Mouse (Mus musculus) neural tube, embryonic 12.5 days (tissue): Measurements from ENCODE around the gene Gm49396. TPM values are rescaled to one million over a fixed set of nuclear protein-coding genes. Genes with fewer than 3 reads are reported as not detected.

Experiments used
- ATAC-seq: fragments of 200-750 bp; cut with Nextera tagmentation; 2 replicates; pipeline ENCODE4 v1.8.0; 2017; ENCODE audit warnings: low read depth, mild to moderate bottlenecking, moderate TSS enrichment, moderate library complexity; ENCODE audit not compliant: low FRiP score
- H3K27ac ChIP-seq: fragments of 300-500 bp; sonication (generic); 2 replicates; pipeline ENCODE4 v1.5.1; 2016
- H3K27me3 ChIP-seq: fragments of 300-500 bp; sonication (generic); replicated peaks from 2 replicates; pipeline ENCODE4 v1.6.1; 2016; ENCODE audit warnings: mild to moderate bottlenecking
- H3K36me3 ChIP-seq: fragments of 300-500 bp; sonication (generic); 2 replicates; pipeline ENCODE4 v1.6.1; 2016; ENCODE audit warnings: mild to moderate bottlenecking
- H3K4me1 ChIP-seq: fragments of 300-500 bp; sonication (generic); 2 replicates; pipeline ENCODE4 v1.6.1; 2016
- H3K4me2 ChIP-seq: fragments of 300-500 bp; sonication (generic); replicated peaks from 2 replicates; pipeline ENCODE4 v1.6.1; 2016; ENCODE audit warnings: mild to moderate bottlenecking
- H3K4me3 ChIP-seq: fragments of 300-500 bp; sonication (generic); 2 replicates; pipeline ENCODE4 v1.5.1; 2016
- H3K9ac ChIP-seq: fragments of 300-500 bp; sonication (generic); 2 replicates; pipeline ENCODE4 v1.6.1; 2016; ENCODE audit warnings: mild to moderate bottlenecking
- H3K9me3 ChIP-seq: fragments of 300-500 bp; sonication (generic); 2 replicates; pipeline ENCODE4 v1.6.1; 2016; ENCODE audit warnings: mild to moderate bottlenecking
- WGBS: fragments of 180-500 bp; shearing (Covaris S2); methylation state at CpG from one replicate; pipeline ENCODE4 v1.1.7; 2016; 5-methylcytosine and 5-hydroxymethylcytosine counted together
- microRNA-seq: library from miRNA; unstranded; fragments of <30 nt; microRNA quantifications from one replicate; pipeline ENCODE4, GENCODE M21; 2017
- polyA plus RNA-seq: library from polyadenylated mRNA; unstranded; fragments of >200 nt; fragmentation: Nextera tagmentation; extraction: Ambion mirVana; gene quantifications from 2 replicates; pipeline ENCODE4 v1.2.1, GENCODE M21; 2016

Gene Gm49396
- polyA plus RNA-seq, 1 experiment from 2014 or later = 16.2 TPM

DNA sequence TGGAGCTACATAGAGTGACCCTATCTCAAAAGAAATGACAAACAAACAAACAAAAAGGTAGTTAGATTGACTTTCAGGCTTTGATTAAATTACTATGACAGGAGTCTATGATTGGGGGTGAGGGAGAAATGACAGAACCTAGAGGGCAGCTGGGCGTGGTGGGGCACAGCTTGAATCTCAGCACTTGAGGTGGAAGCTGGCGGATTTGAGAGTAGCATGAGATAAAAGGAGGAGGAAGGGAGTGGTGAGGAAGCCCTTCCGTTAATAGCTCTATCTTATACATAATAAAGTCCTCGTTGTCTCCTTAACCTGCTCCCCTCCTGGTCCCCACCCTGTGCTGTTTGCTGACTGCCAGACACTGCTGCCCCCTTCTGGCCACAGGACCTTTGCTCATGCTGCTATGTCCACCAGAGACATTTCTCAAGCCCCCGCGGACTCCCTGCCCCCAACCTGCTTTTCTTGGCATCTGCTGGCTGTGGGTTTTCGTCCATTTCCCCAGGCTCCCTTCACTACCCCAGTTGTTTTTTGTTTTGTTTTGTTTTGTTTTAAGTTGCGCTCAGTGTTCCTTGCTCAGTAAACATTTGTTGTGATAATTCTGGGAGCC is 44.7 kb downstream of the Gm49396 start:
- 35% methylated on average over 8 of the region's 8 CpGs for WGBS
- H3K36me3 ChIP-seq = no peaks in the 10 kb centered on the region
- no peak overlapping the region for H3K4me3 ChIP-seq
- ATAC-seq = no peak
- H3K9ac ChIP-seq = no peak overlapping the region
- no peak overlapping the region for H3K27ac ChIP-seq
- H3K4me1 ChIP-seq = peaks cover 5% of the 10 kb centered on the region; the same call in 1 of the 2 replicates
- H3K27me3 ChIP-seq = no peaks in the 10 kb centered on the region
- H3K4me2 ChIP-seq = no peak overlapping the region
- no peaks in the 10 kb centered on the region for H3K9me3 ChIP-seq

DNA sequence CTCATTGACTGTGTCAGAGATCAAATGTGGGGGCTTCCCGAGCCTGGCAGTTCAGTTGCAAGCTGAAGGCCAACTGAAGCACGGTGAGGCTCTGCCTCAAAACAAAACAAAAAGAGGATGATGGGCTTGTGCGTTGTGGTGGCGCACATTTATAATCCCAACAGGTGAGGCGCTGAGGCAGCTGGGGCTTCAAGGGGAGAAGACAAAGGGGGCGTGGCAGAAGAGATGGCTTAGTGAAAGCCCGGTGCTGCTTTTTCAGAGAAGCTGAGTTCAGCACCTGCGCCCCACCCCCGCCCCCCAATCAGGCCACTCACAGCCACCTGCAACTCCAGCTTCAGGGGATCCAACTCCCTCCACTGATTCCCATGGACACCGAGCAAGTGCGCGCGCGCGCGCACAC is 45.3 kb downstream of the Gm49396 start:
- H3K4me1 ChIP-seq = peaks cover 6% of the 10 kb centered on the region; the same call in 1 of the 2 replicates
- no peak overlapping the region for H3K4me3 ChIP-seq
- no peaks in the 10 kb centered on the region for H3K36me3 ChIP-seq
- H3K9ac ChIP-seq = no peak overlapping the region
- no peaks in the 10 kb centered on the region for H3K27me3 ChIP-seq
- H3K4me2 ChIP-seq = no peak overlapping the region
- H3K27ac ChIP-seq = no peak overlapping the region
- no peak for ATAC-seq
- WGBS = 61% methylated on average over 14 of the region's 16 CpGs
- no peaks in the 10 kb centered on the region for H3K9me3 ChIP-seq

DNA sequence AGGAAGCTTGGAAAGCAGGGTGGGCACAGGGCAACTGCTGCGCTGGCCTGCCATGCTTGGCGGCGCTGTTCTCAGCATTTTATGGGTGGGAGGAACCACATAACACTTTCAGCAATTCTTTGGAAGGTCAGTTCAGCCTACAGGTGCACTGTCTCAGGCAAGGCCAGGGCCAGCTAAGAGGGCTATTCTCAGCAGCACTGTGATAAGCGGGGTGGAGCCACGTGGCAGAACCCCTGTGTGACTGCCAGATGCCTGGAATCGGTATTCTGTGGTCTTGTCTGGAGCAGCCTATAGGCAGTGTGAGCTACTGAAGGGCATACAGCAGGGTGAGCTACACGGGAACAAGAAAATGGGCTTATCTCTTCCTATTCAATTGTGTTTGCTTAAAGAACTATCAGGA is 46.9 kb downstream of the Gm49396 start:
- WGBS = 63% methylated on average over 7 of the region's 7 CpGs
- no peak overlapping the region for H3K4me3 ChIP-seq

DNA sequence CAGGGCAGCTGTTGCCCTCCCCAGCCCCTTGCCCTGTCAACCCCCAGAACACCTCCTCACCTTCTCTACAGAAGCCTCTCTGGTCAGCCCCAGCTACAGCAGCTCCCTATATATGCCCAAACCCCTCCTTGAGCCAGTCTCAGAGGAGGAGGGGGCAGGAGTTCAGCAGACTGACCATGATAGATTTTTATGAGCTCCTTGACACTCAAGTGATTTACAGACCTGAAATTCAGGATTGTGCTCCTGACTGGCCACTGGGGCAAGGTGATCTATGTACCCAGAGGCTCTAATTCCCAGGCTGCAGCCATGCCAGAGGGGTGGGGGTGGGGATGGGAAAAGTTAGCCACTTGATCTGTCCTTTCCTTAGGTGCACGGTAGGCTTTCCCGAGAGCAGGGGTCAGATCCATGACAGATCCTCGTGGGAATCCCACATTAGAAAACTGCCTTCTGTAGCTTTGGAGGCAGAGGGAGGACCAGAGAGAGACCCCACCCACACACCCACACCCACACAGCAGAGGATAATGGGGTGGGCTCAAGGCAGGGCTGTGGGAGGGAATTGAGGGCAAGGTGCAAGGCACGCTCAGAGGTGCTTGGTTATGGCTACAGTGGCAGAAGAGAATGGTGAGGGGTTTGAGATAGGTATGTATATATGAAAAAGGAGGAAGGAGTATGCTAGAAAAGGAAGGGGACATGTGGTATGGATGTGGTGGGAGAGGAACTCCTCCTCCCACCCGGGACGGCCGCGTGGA is 49.7 kb downstream of the Gm49396 start, which contains the start of gene Upk1a:
Gene Upk1a (minus strand): TSS at position 194 of the 749 bp plus-strand sequence.
- Histone ChIP-seq H3K4me2 (no peak within 1 kb of the TSS), H3K9me3 (no peaks in the 10 kb centered on the region), H3K36me3 (peaks cover 29% of the 10 kb centered on the region), H3K4me3 (no peak within 1 kb of the TSS), H3K27me3 (no peaks in the 10 kb centered on the region), H3K27ac (no peak within 1 kb of the TSS), H3K4me1 (peaks cover 6% of the 10 kb centered on the region; the same call in 1 of the 2 replicates), H3K9ac (no peak within 1 kb of the TSS)
- no peak for ATAC-seq
- 67% methylated on average over 8 of the region's 8 CpGs for WGBS

More for the DNA sequence above, 46.9 kb downstream of the Gm49396 start:
- ATAC-seq = no peak
- Histone ChIP-seq H3K27me3 (no peaks in the 10 kb centered on the region), H3K9me3 (no peaks in the 10 kb centered on the region), H3K9ac (no peak overlapping the region), H3K27ac (no peak overlapping the region), H3K4me1 (peaks cover 6% of the 10 kb centered on the region; the same call in 1 of the 2 replicates), H3K4me2 (no peak overlapping the region), H3K36me3 (peaks cover 2% of the 10 kb centered on the region; the same call in 1 of the 2 replicates)

DNA sequence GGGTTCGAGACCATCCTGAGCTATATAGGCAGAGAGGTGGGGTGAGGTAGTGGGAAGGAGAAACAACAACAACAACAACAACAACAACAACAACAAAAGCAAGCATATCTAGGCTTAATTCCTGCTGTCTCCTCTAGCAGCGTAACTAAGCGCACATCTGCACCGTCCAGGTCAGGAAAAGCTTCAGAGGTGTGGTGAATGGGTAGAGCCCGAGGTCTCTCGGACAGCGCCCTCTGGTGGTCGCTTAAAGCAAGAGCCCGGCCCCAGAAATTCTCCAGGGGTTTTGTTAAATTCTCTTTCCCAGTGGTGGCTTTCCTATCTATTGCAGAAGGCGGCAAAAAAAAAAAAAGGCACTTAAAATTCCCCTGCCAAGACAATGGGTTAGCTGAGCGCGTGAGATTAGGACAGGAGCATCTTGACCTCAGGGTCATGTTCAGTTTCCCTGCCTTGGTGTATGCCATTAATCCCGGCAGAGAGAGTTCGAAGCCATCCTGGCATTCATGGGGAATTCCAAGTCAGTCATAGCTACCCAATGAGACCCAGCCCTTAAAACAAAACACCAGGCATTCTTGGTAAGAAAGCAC is 50.5 kb downstream of the Gm49396 start:
- H3K27ac ChIP-seq = no peak overlapping the region
- WGBS = 26% methylated on average over 14 of the region's 14 CpGs
- ATAC-seq = no peak
- no peaks in the 10 kb centered on the region for H3K27me3 ChIP-seq
- H3K9ac ChIP-seq = no peak overlapping the region
- peaks cover 35% of the 10 kb centered on the region for H3K36me3 ChIP-seq
- H3K4me2 ChIP-seq = no peak overlapping the region
- H3K4me1 ChIP-seq = peaks cover 6% of the 10 kb centered on the region; the same call in 1 of the 2 replicates
- no peak overlapping the region for H3K4me3 ChIP-seq
- H3K9me3 ChIP-seq = no peaks in the 10 kb centered on the region

DNA sequence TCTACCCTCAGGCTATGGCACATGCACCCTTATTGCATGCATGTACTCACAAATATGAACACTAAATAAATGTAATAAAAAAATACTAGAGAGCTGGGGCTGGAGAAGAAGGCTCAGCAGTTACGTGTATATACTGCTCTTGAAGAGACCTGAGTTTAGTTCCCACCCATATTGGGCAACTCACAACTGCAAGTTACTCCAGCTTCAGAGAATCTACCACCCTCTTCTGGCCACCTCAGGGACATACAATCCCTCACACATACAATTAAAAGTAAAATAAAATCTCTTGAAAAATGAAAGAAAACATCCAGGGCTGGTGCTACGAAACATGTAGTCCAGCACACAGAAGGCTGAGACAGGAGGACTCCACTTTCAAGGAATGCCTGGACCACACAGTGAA is 51.3 kb downstream of the Gm49396 start:
- ATAC-seq = no peak
- Histone ChIP-seq H3K4me1 (peaks cover 6% of the 10 kb centered on the region; the same call in 1 of the 2 replicates), H3K9ac (no peak overlapping the region), H3K9me3 (no peaks in the 10 kb centered on the region), H3K36me3 (peaks cover 44% of the 10 kb centered on the region), H3K27me3 (no peaks in the 10 kb centered on the region), H3K4me3 (no peak overlapping the region), H3K4me2 (no peak overlapping the region), H3K27ac (no peak overlapping the region)
- 81% methylated on average over 2 of the region's 2 CpGs for WGBS

DNA sequence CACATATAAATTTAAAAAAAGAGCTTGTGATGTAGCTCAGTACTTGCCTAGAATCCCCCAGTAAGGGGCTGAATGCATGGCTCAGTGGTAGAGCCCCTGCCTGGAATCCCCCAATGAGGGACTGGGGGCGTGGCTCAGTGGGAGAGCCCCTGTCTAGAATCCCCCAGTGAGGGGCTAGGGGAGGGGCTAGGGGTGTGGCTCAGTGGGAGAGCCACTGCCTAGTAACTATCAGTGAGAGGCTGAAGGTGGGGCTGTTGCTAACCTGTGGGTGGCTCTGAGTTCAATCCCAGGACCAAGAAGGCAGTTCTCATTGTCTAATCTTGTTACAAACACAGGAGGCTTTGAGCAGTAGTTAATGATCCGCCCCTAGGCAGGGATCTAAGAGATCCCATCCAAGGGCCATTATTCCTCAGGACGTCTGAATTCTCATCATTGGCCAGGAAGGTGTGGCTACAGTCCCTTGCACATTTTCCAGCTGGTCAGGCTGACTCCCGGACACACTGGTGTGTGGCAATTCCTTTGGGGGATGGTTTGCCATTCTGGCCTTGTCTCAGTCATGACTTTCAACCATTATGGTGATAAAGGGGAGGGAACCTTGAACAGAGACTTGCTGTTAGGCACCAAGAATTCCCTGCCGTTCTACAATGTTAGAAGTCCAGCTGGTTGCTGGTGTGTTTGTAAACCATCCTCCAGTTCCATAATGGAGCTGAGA is 52.1 kb downstream of the Gm49396 start:
- Histone ChIP-seq H3K9me3 (no peaks in the 10 kb centered on the region), H3K36me3 (peaks cover 47% of the 10 kb centered on the region), H3K9ac (no peak overlapping the region), H3K4me2 (no peak overlapping the region), H3K27me3 (no peaks in the 10 kb centered on the region), H3K4me1 (peaks cover 6% of the 10 kb centered on the region; the same call in 1 of the 2 replicates), H3K4me3 (no peak overlapping the region), H3K27ac (no peak overlapping the region)
- 60% methylated on average over 5 of the region's 5 CpGs for WGBS
- 0 out of 2 replicates have a peak, but pooled peaks have one; percentile 29 for ATAC-seq

Small RNAs within 50 kb of the gene (microRNA-seq; reads per million reads assigned to microRNA genes)
- gene Gm38670 (1.1 reads per million), gene Mir3569 (not detected)

Other genes with a start within 250 kb of the Gm49396 start
- gene Syne4, start 248.5 kb upstream of the Gm49396 start, polyA plus RNA-seq = 21.8 and 24.3 TPM in 2 replicates
- not detected in 2 replicates for gene E130208F15Rik, start 241.6 kb upstream of the Gm49396 start, polyA plus RNA-seq
- 25.9 and 26.7 TPM in 2 replicates for gene Sdhaf1, start 239.4 kb upstream of the Gm49396 start, polyA plus RNA-seq
- 10.7 and 11.1 TPM in 2 replicates for gene Lrfn3, start 200.6 kb upstream of the Gm49396 start, polyA plus RNA-seq
- gene Tyrobp, start 149.6 kb upstream of the Gm49396 start, polyA plus RNA-seq = 22.6 and 23.2 TPM in 2 replicates
- 0.72 and 1.2 TPM in 2 replicates for gene Hcst, start 143.5 kb upstream of the Gm49396 start, polyA plus RNA-seq
- gene Nfkbid, start 141.6 kb upstream of the Gm49396 start, polyA plus RNA-seq = 1.4 and 2.1 TPM in 2 replicates
- 368 and 386 TPM in 2 replicates for gene Aplp1, start 117.8 kb upstream of the Gm49396 start, polyA plus RNA-seq
- 13.5 and 14.6 TPM in 2 replicates for gene Kirrel2, start 105.7 kb upstream of the Gm49396 start, polyA plus RNA-seq
- 2.0 and 3.3 TPM in 2 replicates for gene Nphs1, start 105.0 kb upstream of the Gm49396 start, polyA plus RNA-seq
- gene Prodh2, start 69.7 kb upstream of the Gm49396 start, polyA plus RNA-seq = not detected in 2 replicates
- gene Arhgap33, start 28.3 kb upstream of the Gm49396 start, polyA plus RNA-seq = 78.3 and 90.0 TPM in 2 replicates
- gene Hspb6, start 11.2 kb upstream of the Gm49396 start, polyA plus RNA-seq = 5.4 and 6.0 TPM in 2 replicates
- gene Proser3, start 11.0 kb upstream of the Gm49396 start, polyA plus RNA-seq = 9.7 and 11.0 TPM in 2 replicates
- gene Lin37, start 3.5 kb upstream of the Gm49396 start, polyA plus RNA-seq = 52.8 and 53.4 TPM in 2 replicates
- gene U2af1l4, start within 50 bp of the Gm49396 start, polyA plus RNA-seq = 83.8 and 87.9 TPM in 2 replicates
- 137 and 143 TPM in 2 replicates for gene Psenen, start 283 bp downstream of the Gm49396 start, polyA plus RNA-seq
- 4.1 and 5.7 TPM in 2 replicates for gene Igflr1, start 2.1 kb downstream of the Gm49396 start, polyA plus RNA-seq
- gene Kmt2b, start 25.4 kb downstream of the Gm49396 start, polyA plus RNA-seq = 12.2 and 13.7 TPM in 2 replicates
- 0.22 and 0.47 TPM in 2 replicates for gene Zbtb32, start 35.6 kb downstream of the Gm49396 start, polyA plus RNA-seq
- 1.6 and 1.9 TPM in 2 replicates for gene Upk1a, start 49.5 kb downstream of the Gm49396 start, polyA plus RNA-seq
- gene Cox6b1, start 62.8 kb downstream of the Gm49396 start, polyA plus RNA-seq = 912 and 934 TPM in 2 replicates
- gene Etv2, start 72.5 kb downstream of the Gm49396 start, polyA plus RNA-seq = not detected in 2 replicates
- 163 and 167 TPM in 2 replicates for gene Rbm42, start 87.0 kb downstream of the Gm49396 start, polyA plus RNA-seq
- 39.5 and 45.2 TPM in 2 replicates for gene Haus5, start 101.7 kb downstream of the Gm49396 start, polyA plus RNA-seq
- not detected in 2 replicates for gene Pmis2, start 108.3 kb downstream of the Gm49396 start, polyA plus RNA-seq
- gene 2200002J24Rik, start 135.6 kb downstream of the Gm49396 start, polyA plus RNA-seq = not detected in 2 replicates
- 1.3 and 2.0 TPM in 2 replicates for gene Atp4a, start 148.9 kb downstream of the Gm49396 start, polyA plus RNA-seq
- 185 and 194 TPM in 2 replicates for gene Tmem147, start 166.2 kb downstream of the Gm49396 start, polyA plus RNA-seq
- gene Gapdhs, start 180.3 kb downstream of the Gm49396 start, polyA plus RNA-seq = 1.4 and 1.5 TPM in 2 replicates
- gene Sbsn, start 188.1 kb downstream of the Gm49396 start, polyA plus RNA-seq = 1.1 and 2.6 TPM in 2 replicates
- 0.24 and 0.38 TPM in 2 replicates for gene Dmkn, start 200.4 kb downstream of the Gm49396 start, polyA plus RNA-seq
- not detected in 2 replicates for gene Krtdap, start 224.6 kb downstream of the Gm49396 start, polyA plus RNA-seq